Mouse (Mus musculus) megakaryocyte, adult 5-6 weeks (primary cell): ENCODE results near the gene Snrpb. TPM values are rescaled to one million over a fixed set of nuclear protein-coding genes. Genes with fewer than 3 reads are reported as not detected.

Experiments used
- ATAC-seq: 2 replicates; pipeline ENCODE4 v1.8.0; 2016; ENCODE audit warnings: mild to moderate bottlenecking, inconsistent platforms; ENCODE audit not compliant: poor library complexity, severe bottlenecking
- total RNA-seq, 2 experiments: library from RNA; stranded (forward) in 1 of 2; stranded (reverse) in 1 of 2; fragments of 153-499, 151-499 nt in 1 of 2; fragments of 221-1000, 200-1000 nt in 1 of 2; gene quantifications; 2 replicates each; pipeline versions ENCODE4 v1.2.3 to v1.2.4; 2015 to 2017

Snrpb gene
- total RNA-seq (2015): 226 and 247 TPM in 2 replicates
- total RNA-seq (2017): 154 and 191 TPM in 2 replicates

- ATAC-seq: peak; percentile 89
These were observed at the start of gene Snrpb for GRCm38 (mm10) chr2:130178706-130179506. Snrpb (minus strand) TSS chr2:130179403.

- no peak for ATAC-seq
These were observed 32.4 kb upstream of the Snrpb start for GRCm38 (mm10) chr2:130211581-130211980.

GRCm38 (mm10) chr2:130209636-130210035 is 30.4 kb upstream of the Snrpb start:
- no peak for ATAC-seq

- no peak for ATAC-seq
These were observed 28.8 kb upstream of the Snrpb start for GRCm38 (mm10) chr2:130207996-130208395.

- no peak for ATAC-seq
These were observed 28.2 kb upstream of the Snrpb start for GRCm38 (mm10) chr2:130207376-130207775.

GRCm38 (mm10) chr2:130200961-130201360 is 21.8 kb upstream of the Snrpb start:
- ATAC-seq: no peak

GRCm38 (mm10) chr2:130194894-130195293 is 15.7 kb upstream of the Snrpb start, which contains the start of gene Tmc2:
Tmc2 (plus strand) TSS chr2:130195194.
- ATAC-seq: no peak

GRCm38 (mm10) chr2:130188391-130188790 is 9.2 kb upstream of the Snrpb start:
- no peak for ATAC-seq

- peak; percentile 45 for ATAC-seq
These were observed 360 bp upstream of the Snrpb start for GRCm38 (mm10) chr2:130179507-130180019.

GRCm38 (mm10) chr2:130178381-130178705 is 860 bp downstream of the Snrpb start:
- peak; percentile 1; the same call in 1 of the 2 replicates for ATAC-seq

GRCm38 (mm10) chr2:130176820-130177219 is 2.4 kb downstream of the Snrpb start:
- ATAC-seq: no peak

- ATAC-seq: no peak
These were observed 7.5 kb downstream of the Snrpb start for GRCm38 (mm10) chr2:130171674-130172073.

- ATAC-seq: 0 out of 2 replicates have a peak, but pooled peaks have one; percentile 45
These were observed 11.3 kb downstream of the Snrpb start for GRCm38 (mm10) chr2:130167861-130168260.

- no peak for ATAC-seq
These were observed 12.6 kb downstream of the Snrpb start for GRCm38 (mm10) chr2:130166311-130167214.

GRCm38 (mm10) chr2:130162701-130163100 is 16.5 kb downstream of the Snrpb start:
- ATAC-seq: no peak

GRCm38 (mm10) chr2:130158088-130158437 is 21.1 kb downstream of the Snrpb start:
- ATAC-seq: no peak

GRCm38 (mm10) chr2:130157231-130158087 is 21.7 kb downstream of the Snrpb start:
- no peak for ATAC-seq

- ATAC-seq: no peak
These were observed 23.4 kb downstream of the Snrpb start for GRCm38 (mm10) chr2:130155851-130156250.

GRCm38 (mm10) chr2:130155171-130155570 is 24.0 kb downstream of the Snrpb start:
- ATAC-seq: no peak

GRCm38 (mm10) chr2:130146089-130146668 is 33.0 kb downstream of the Snrpb start:
- ATAC-seq: no peak
